Mouse (Mus musculus) liver (tissue): Measurements from ENCODE around the gene Frmpd4.
A peak's percentile ranks its signal among the peaks of the same experiment; 100 is the strongest.

ENCODE experiments used
- DNase-seq: peaks from one replicate; pipeline ENCODE4 v3.0.0-alpha.2; 2020; ENCODE audit warnings: mixed read lengths

Frmpd4 gene

GRCm38 (mm10) chrX:168123589-168123965 lies 453.5 kb downstream of the Frmpd4 start:
- DNase-seq, result no peak

- DNase-seq, result no peak
Observed at GRCm38 (mm10) chrX:168122806-168123588, 454.0 kb downstream of the Frmpd4 start.

- DNase-seq, result no peak
Observed at GRCm38 (mm10) chrX:168041589-168041988, 535.4 kb downstream of the Frmpd4 start.

GRCm38 (mm10) chrX:168020574-168021145 lies 556.4 kb downstream of the Frmpd4 start:
- DNase-seq, result no peak

- DNase-seq, result no peak
Observed at GRCm38 (mm10) chrX:168017792-168018191, 559.2 kb downstream of the Frmpd4 start.

- DNase-seq, result no peak
Observed at GRCm38 (mm10) chrX:167984835-167985234, 592.2 kb downstream of the Frmpd4 start.

GRCm38 (mm10) chrX:167951207-167951606 lies 625.8 kb downstream of the Frmpd4 start:
- DNase-seq, result no peak

- DNase-seq, result no peak
Observed at GRCm38 (mm10) chrX:167909483-167909882, 667.5 kb downstream of the Frmpd4 start.

- DNase-seq, result no peak
Observed at GRCm38 (mm10) chrX:167901046-167901445, 676.0 kb downstream of the Frmpd4 start.

- DNase-seq, result no peak
Observed at GRCm38 (mm10) chrX:167854821-167855220, 722.2 kb downstream of the Frmpd4 start.

- DNase-seq, result no peak
Observed at GRCm38 (mm10) chrX:167832543-167832942, 744.5 kb downstream of the Frmpd4 start.

- no peak for DNase-seq
Observed at GRCm38 (mm10) chrX:167828456-167828855, 748.6 kb downstream of the Frmpd4 start.

- DNase-seq, result peak; percentile 9
Observed at GRCm38 (mm10) chrX:167817363-167817762, 759.7 kb downstream of the Frmpd4 start.

GRCm38 (mm10) chrX:167810120-167810519 lies 766.9 kb downstream of the Frmpd4 start:
- no peak for DNase-seq

- no peak for DNase-seq
Observed at GRCm38 (mm10) chrX:167808572-167808971, 768.5 kb downstream of the Frmpd4 start.

- no peak for DNase-seq
Observed at GRCm38 (mm10) chrX:167788737-167789136, 788.3 kb downstream of the Frmpd4 start.

GRCm38 (mm10) chrX:167783526-167783925 lies 793.5 kb downstream of the Frmpd4 start:
- no peak for DNase-seq

GRCm38 (mm10) chrX:167719564-167719981 lies 857.5 kb downstream of the Frmpd4 start:
- no peak for DNase-seq

- DNase-seq, result no peak
Observed at GRCm38 (mm10) chrX:167719092-167719491, 857.9 kb downstream of the Frmpd4 start.

GRCm38 (mm10) chrX:167654806-167655495 lies 922.1 kb downstream of the Frmpd4 start:
- DNase-seq, result no peak

GRCm38 (mm10) chrX:167654249-167654648 lies 922.8 kb downstream of the Frmpd4 start:
- no peak for DNase-seq

GRCm38 (mm10) chrX:167597639-167598217 lies 979.3 kb downstream of the Frmpd4 start:
- DNase-seq, result no peak

GRCm38 (mm10) chrX:167552827-167553226 lies 1024.2 kb downstream of the Frmpd4 start:
- no peak for DNase-seq

GRCm38 (mm10) chrX:167523151-167523550 lies 1053.9 kb downstream of the Frmpd4 start:
- no peak for DNase-seq
